Mouse (Mus musculus) midbrain, embryonic 16.5 days (tissue): ENCODE data around the gene Scai. TPM values are rescaled to one million over a fixed set of nuclear protein-coding genes. Genes with fewer than 3 reads are reported as not detected.
"Not testable (repeated sequence)": the region's sequence is repeated elsewhere in the genome, so short reads cannot be mapped to it uniquely, and the experiment has no call there.

Experiments used
- ATAC-seq: fragments of 200-750 bp; cut with Nextera tagmentation; 2 replicates; pipeline ENCODE4 v1.8.0; 2017; ENCODE audit warnings: moderate TSS enrichment
- H3K27ac ChIP-seq: fragments of 300-500 bp; sonication (generic); 2 replicates; pipeline ENCODE4 v1.5.1; 2014; ENCODE audit warnings: mild to moderate bottlenecking, low read length, mixed read lengths
- H3K27me3 ChIP-seq: fragments of 300-500 bp; sonication (generic); 2 replicates; pipeline ENCODE4 v1.6.1; 2014; ENCODE audit warnings: low read depth, low read length, mixed read lengths; ENCODE audit not compliant: control insufficient read depth, insufficient read depth
- H3K36me3 ChIP-seq: fragments of 300-500 bp; sonication (generic); 2 replicates; pipeline ENCODE4 v1.6.1; 2014; ENCODE audit warnings: mild to moderate bottlenecking, low read length, moderate library complexity, mixed read lengths; ENCODE audit not compliant: control insufficient read depth, insufficient read depth
- H3K4me1 ChIP-seq: fragments of 300-500 bp; sonication (generic); 2 replicates; pipeline ENCODE4 v1.6.1; 2014; ENCODE audit warnings: mild to moderate bottlenecking, low read length, mixed read lengths; ENCODE audit not compliant: control insufficient read depth, insufficient read depth
- H3K4me2 ChIP-seq: fragments of 300-500 bp; sonication (generic); 2 replicates; pipeline ENCODE4 v1.6.1; 2014; ENCODE audit warnings: mild to moderate bottlenecking, low read length, mixed read lengths
- H3K4me3 ChIP-seq: fragments of 300-500 bp; sonication (generic); 2 replicates; pipeline ENCODE4 v1.5.1; 2014; ENCODE audit warnings: low read depth, mild to moderate bottlenecking, low read length, moderate library complexity, mixed read lengths
- H3K9ac ChIP-seq: fragments of 300-500 bp; sonication (generic); 2 replicates; pipeline ENCODE4 v1.6.1; 2014; ENCODE audit warnings: low read depth, low read length, mixed read lengths
- H3K9me3 ChIP-seq: fragments of 300-500 bp; sonication (generic); replicated peaks from 2 replicates; pipeline ENCODE4 v1.6.1; 2014; ENCODE audit warnings: mild to moderate bottlenecking, low read length, mixed read lengths; ENCODE audit not compliant: control insufficient read depth, poor library complexity, severe bottlenecking
- WGBS: fragments of 180-500 bp; shearing (Covaris S2); extraction: QIAGEN DNeasy Blood & Tissue Kit; methylation state at CpG from one replicate; pipeline ENCODE4 v1.1.7; 2014; 5-methylcytosine and 5-hydroxymethylcytosine counted together
- polyA plus RNA-seq: library from polyadenylated mRNA; unstranded; fragments of >200 nt; fragmentation: Nextera tagmentation; extraction: Ambion mirVana; gene quantifications from 2 replicates; pipeline ENCODE4 v1.2.1, GENCODE M21; 2015

Scai gene
- 18.7 and 22.8 TPM in 2 replicates for polyA plus RNA-seq

GRCm38 (mm10) chr2:39190561-39191056, at the start of gene Scai:
Gene Scai (minus strand): TSS chr2:39190734.
- H3K27ac ChIP-seq, result peak within 1 kb of the TSS; percentile 99
- H3K9me3 ChIP-seq, result no peaks in the 10 kb centered on the region
- H3K9ac ChIP-seq, result peak within 1 kb of the TSS; percentile 99
- no peaks in the 10 kb centered on the region for H3K27me3 ChIP-seq
- H3K36me3 ChIP-seq, result no peaks in the 10 kb centered on the region
- peak within 1 kb of the TSS; percentile 99 for H3K4me3 ChIP-seq
- H3K4me2 ChIP-seq, result peak within 1 kb of the TSS; percentile 60
- peaks cover 21% of the 10 kb centered on the region for H3K4me1 ChIP-seq
- 0% methylated on average over 37 of the region's 41 CpGs for WGBS
- peak; percentile 100 for ATAC-seq

- H3K4me2 ChIP-seq, result peak overlapping the region; percentile 56
- peak overlapping the region; percentile 94 for H3K27ac ChIP-seq
- H3K36me3 ChIP-seq, result no peaks in the 10 kb centered on the region
- no peak for ATAC-seq
- no peaks in the 10 kb centered on the region for H3K27me3 ChIP-seq
- H3K9ac ChIP-seq, result 0 out of 2 replicates have a peak overlapping the region, but pooled peaks have one; percentile 90
- H3K4me3 ChIP-seq, result peak overlapping the region; percentile 79
- peaks cover 19% of the 10 kb centered on the region for H3K4me1 ChIP-seq
- no peaks in the 10 kb centered on the region for H3K9me3 ChIP-seq
- 23% methylated on average over 3 of the region's 3 CpGs for WGBS
These were observed 36.2 kb upstream of the Scai start for GRCm38 (mm10) chr2:39226731-39227130.

GRCm38 (mm10) chr2:39226019-39226640, 35.6 kb upstream of the Scai start, which contains the start of gene Ppp6c:
Gene Ppp6c (minus strand): TSS chr2:39226451.
- H3K27ac ChIP-seq, result peak within 1 kb of the TSS; percentile 94
- WGBS, result under 1% methylated on average over 46 of the region's 56 CpGs
- peak within 1 kb of the TSS; percentile 79 for H3K4me3 ChIP-seq
- no peaks in the 10 kb centered on the region for H3K27me3 ChIP-seq
- H3K9ac ChIP-seq, result peak within 1 kb of the TSS; percentile 90
- H3K9me3 ChIP-seq, result no peaks in the 10 kb centered on the region
- H3K4me1 ChIP-seq, result peaks cover 19% of the 10 kb centered on the region
- peak within 1 kb of the TSS; percentile 72 for H3K4me2 ChIP-seq
- ATAC-seq, result peak; percentile 99
- no peaks in the 10 kb centered on the region for H3K36me3 ChIP-seq

- peak; percentile 54 for ATAC-seq
- peak overlapping the region; percentile 90 for H3K9ac ChIP-seq
- H3K27me3 ChIP-seq, H3K36me3 ChIP-seq, H3K9me3 ChIP-seq: not testable (repeated sequence)
- peaks cover 19% of the 10 kb centered on the region for H3K4me1 ChIP-seq
- peak overlapping the region; percentile 79 for H3K4me3 ChIP-seq
- WGBS, result 5% methylated on average over 24 of the region's 36 CpGs
- H3K27ac ChIP-seq, result peak overlapping the region; percentile 94
- H3K4me2 ChIP-seq, result peak overlapping the region; percentile 72
These were observed 34.9 kb upstream of the Scai start for GRCm38 (mm10) chr2:39225331-39226018.

GRCm38 (mm10) chr2:39224621-39225020, 34.1 kb upstream of the Scai start:
- H3K9ac ChIP-seq, result no peak overlapping the region
- no peaks in the 10 kb centered on the region for H3K27me3 ChIP-seq
- no peak overlapping the region for H3K27ac ChIP-seq
- H3K4me1 ChIP-seq, result peaks cover 19% of the 10 kb centered on the region
- peak overlapping the region; percentile 79; the same call in 1 of the 2 replicates for H3K4me3 ChIP-seq
- no peak for ATAC-seq
- H3K4me2 ChIP-seq, result peak overlapping the region; percentile 72
- no peaks in the 10 kb centered on the region for H3K9me3 ChIP-seq
- no peaks in the 10 kb centered on the region for H3K36me3 ChIP-seq

GRCm38 (mm10) chr2:39220010-39220409, 29.5 kb upstream of the Scai start:
- H3K4me2 ChIP-seq, result no peak overlapping the region
- H3K9ac ChIP-seq, result no peak overlapping the region
- H3K9me3 ChIP-seq, result no peaks in the 10 kb centered on the region
- H3K4me1 ChIP-seq, result peaks cover 13% of the 10 kb centered on the region
- whole genome bisulfite sequencing, result 92% methylated on average over 6 of the region's 6 CpGs
- no peak for ATAC-seq
- H3K36me3 ChIP-seq, result no peaks in the 10 kb centered on the region
- no peaks in the 10 kb centered on the region for H3K27me3 ChIP-seq
- no peak overlapping the region for H3K4me3 ChIP-seq
- H3K27ac ChIP-seq, result no peak overlapping the region

- no peaks in the 10 kb centered on the region for H3K9me3 ChIP-seq
- WGBS, result 88% methylated on average over 3 of the region's 3 CpGs
- no peak overlapping the region for H3K27ac ChIP-seq
- no peak overlapping the region for H3K4me2 ChIP-seq
- H3K4me1 ChIP-seq, result peaks cover 4% of the 10 kb centered on the region
- H3K4me3 ChIP-seq, result no peak overlapping the region
- H3K27me3 ChIP-seq, result no peaks in the 10 kb centered on the region
- no peak overlapping the region for H3K9ac ChIP-seq
- no peaks in the 10 kb centered on the region for H3K36me3 ChIP-seq
- ATAC-seq, result no peak
These were observed 28.5 kb upstream of the Scai start for GRCm38 (mm10) chr2:39219034-39219433.

- WGBS, result 97% methylated on average over 4 of the region's 4 CpGs
- 0 out of 2 replicates have a peak, but pooled peaks have one; percentile 18 for ATAC-seq
These were observed 26.6 kb upstream of the Scai start for GRCm38 (mm10) chr2:39217150-39217549.

GRCm38 (mm10) chr2:39210738-39211137, 20.2 kb upstream of the Scai start:
- WGBS, result 95% methylated on average over 4 of the region's 4 CpGs
- H3K27me3 ChIP-seq, result no peaks in the 10 kb centered on the region
- no peak overlapping the region for H3K27ac ChIP-seq
- H3K4me3 ChIP-seq, result no peak overlapping the region
- no peak overlapping the region for H3K9ac ChIP-seq
- no peaks in the 10 kb centered on the region for H3K36me3 ChIP-seq
- H3K9me3 ChIP-seq, result no peaks in the 10 kb centered on the region
- H3K4me2 ChIP-seq, result no peak overlapping the region
- no peak for ATAC-seq
- no peaks in the 10 kb centered on the region for H3K4me1 ChIP-seq

More at GRCm38 (mm10) chr2:39217150-39217549, 26.6 kb upstream of the Scai start:
- H3K27ac ChIP-seq, result no peak overlapping the region
- no peaks in the 10 kb centered on the region for H3K36me3 ChIP-seq
- no peak overlapping the region for H3K4me2 ChIP-seq
- no peaks in the 10 kb centered on the region for H3K27me3 ChIP-seq
- H3K9ac ChIP-seq, result no peak overlapping the region
- no peak overlapping the region for H3K4me3 ChIP-seq
- no peaks in the 10 kb centered on the region for H3K4me1 ChIP-seq
- no peaks in the 10 kb centered on the region for H3K9me3 ChIP-seq
